Mouse (Mus musculus): ENCODE data around the gene Eif4g2.

Gene Eif4g2

GRCm38 (mm10) chr7:111070167-111070496 lies 12.7 kb downstream of the Eif4g2 start:
- no peak for DNase-seq (ENCODE audit: extremely low spot score, low spot score)

GRCm38 (mm10) chr7:111069439-111070166 lies 13.2 kb downstream of the Eif4g2 start:
- peak; percentile 42 for DNase-seq (ENCODE audit: extremely low spot score, low spot score)

DNA sequence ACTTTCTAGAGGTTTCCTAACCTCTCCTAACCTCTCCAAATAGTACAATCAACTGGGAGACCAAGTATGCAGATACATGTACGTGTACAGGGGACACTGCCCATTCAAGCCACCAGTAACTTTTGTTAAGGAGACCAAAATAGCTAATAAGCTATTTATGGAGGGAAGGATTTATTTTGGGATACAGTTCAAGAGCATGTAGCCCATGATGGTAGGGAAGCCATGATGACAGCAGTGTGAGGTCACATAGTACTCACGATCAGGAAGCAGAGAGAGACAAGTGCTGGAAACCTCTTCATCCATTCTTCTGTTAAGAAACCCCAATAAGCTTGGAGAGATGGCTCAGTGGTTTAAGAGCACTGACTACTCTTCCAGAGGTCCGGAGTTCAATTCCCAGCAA lies 14.6 kb downstream of the Eif4g2 start:
- no peak for DNase-seq (ENCODE audit: extremely low spot score, low spot score)

DNA sequence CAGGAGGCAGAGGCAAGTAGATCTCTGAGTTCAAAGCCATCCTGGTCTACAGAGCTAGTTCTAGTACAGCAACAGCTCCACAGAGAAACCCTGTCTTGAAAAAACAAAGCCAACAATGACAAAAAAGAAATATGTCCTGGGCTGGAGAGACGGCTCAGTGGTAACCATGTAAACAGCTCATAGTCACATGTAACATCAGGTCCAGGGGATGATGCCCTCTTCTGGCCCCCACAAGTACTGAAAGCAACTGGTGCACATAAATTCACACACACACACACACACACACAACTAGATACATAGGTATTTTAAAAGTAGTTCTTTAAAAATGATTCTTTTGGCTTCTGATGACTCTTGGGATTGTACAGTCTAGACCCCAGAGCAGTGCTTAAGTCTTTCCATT lies 19.9 kb downstream of the Eif4g2 start:
- DNase-seq (ENCODE audit: extremely low spot score, low spot score), result no peak

DNA sequence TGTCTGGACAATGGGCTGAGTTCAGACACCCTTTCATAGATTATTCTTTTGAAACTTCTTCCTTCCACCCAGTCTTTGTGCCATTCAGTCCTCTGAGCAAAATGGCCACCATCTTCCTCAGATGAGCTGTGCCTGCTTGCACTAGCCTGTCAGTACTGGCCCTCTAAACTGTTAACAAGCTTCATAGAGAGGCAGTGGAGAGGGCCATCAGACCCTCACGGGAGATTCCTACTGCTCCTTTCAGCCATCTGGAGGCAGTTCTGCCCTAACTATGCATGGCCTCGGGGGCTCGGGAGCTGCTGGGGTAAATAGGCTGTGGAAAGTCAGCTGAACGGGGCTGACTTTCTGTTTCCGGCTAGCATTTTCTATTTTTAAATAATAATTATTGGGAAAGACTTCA lies 23.3 kb downstream of the Eif4g2 start:
- no peak for DNase-seq (ENCODE audit: extremely low spot score, low spot score)

- no peak for DNase-seq (ENCODE audit: extremely low spot score, low spot score)
Observed at GRCm38 (mm10) chr7:111055984-111056657, 26.7 kb downstream of the Eif4g2 start.

GRCm38 (mm10) chr7:111055221-111055620 lies 27.6 kb downstream of the Eif4g2 start:
- no peak for DNase-seq (ENCODE audit: extremely low spot score, low spot score)

GRCm38 (mm10) chr7:111049652-111050421 lies 33.0 kb downstream of the Eif4g2 start:
- DNase-seq (ENCODE audit: extremely low spot score, low spot score), result no peak

- no peak for DNase-seq (ENCODE audit: extremely low spot score, low spot score)
Observed at GRCm38 (mm10) chr7:111048920-111049319, 33.9 kb downstream of the Eif4g2 start.

DNA sequence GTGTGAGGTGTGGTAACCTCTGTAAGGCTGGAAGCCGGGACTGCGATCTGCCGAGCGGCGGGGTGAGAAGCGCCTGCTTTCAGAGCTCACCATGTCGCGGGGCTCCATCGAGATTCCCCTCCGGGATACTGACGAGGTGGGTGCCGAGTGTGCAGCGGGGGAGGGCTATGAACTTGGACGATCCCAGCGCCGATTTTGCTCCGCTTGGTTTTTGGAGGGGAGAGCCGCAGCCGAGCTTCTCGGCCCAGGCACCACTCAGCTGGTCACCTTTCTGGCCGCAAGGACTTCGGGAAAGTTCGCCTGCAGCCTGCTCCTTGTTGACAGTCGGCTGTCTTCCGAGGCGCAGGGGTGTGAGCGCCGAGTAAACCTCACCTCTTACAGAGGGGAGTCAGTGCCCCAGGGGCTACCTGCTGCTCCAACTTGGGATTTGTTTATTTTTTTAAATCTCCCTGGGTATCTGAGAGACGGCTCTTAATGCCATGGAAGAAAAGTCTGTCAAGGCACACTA lies 53.7 kb downstream of the Eif4g2 start:
- DNase-seq (ENCODE audit: extremely low spot score, low spot score), result no peak

DNA sequence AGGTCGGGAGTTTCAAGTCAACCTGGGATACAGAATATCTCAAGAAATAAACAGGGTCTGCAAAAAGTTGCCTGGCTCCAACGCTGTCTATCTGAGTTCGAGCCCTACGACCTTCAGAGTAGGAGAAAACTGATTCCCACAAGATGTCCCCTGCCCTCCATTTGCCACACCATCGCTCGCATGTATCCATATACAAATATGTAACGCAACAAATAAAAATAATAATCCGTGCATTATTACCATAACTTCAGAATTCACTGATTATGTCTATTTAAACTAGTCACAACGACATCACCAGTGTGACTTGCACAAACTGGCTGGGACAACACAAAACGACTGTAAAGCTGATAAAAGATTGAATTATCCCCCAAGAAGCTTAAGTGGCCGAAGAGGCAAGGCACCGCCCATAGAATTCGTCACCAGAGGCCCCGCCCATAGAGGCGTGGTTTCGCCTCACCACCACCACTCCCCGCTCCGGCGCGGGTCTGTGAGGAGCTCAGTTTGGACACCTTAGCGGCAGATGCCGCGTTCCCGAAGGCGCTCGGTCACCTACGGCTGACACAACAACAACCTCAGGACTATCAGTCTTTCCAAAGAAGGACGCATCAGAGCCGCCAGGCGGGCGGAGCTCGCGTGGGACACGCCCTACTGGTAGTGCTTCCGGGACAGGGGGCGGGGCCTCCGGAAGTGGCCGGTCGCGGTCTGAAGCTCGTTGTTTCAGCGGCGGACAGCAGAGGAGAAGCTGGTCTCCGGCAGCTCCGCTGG lies 54.4 kb downstream of the Eif4g2 start, which contains the start of gene Ctr9:
Gene Ctr9, plus strand, starts transcription at position 671 of the 765 bp plus-strand sequence.
- peak; percentile 96 for DNase-seq (ENCODE audit: extremely low spot score, low spot score)

DNA sequence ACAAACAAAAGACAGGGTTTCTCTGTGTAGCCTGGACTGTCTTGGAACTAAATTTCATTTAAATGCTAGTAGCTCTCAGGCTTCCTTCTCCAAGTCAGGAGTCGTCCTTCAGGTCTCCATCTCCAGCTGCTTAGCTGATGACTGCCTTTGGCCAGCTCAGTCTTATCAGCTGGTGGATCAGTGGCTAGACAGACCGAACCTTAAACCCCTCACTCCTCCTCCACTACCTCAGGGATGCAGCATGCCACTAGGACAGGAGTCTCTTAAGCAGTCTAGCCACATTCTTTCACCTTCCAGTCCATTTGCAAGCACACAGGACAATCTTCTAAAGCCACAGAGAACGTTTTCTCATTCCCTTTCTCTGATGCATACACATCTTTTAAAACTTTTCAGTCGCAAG lies 57.9 kb downstream of the Eif4g2 start:
- DNase-seq (ENCODE audit: extremely low spot score, low spot score), result no peak

- peak; percentile 40 for DNase-seq (ENCODE audit: extremely low spot score, low spot score)
Observed at GRCm38 (mm10) chr7:111024068-111024594, 58.7 kb downstream of the Eif4g2 start.

DNA sequence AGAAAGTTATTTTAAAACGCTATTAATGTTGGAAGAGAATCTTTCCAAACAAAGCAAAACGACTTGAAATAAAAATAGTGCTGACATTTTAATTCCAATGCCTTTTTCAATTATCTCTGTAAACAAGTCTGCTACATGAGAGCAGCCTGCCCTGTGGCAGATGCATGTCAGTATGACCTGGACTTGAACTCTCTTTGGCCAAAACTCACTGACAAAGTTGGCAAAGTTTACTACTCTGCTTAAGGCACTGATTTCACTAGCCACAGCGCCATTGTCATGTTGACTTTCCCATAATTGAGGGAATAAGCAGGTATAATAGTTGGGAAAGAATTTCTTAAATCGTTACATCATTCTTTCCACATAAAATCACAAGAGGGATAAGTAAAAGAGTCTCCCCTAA lies 62.0 kb downstream of the Eif4g2 start:
- DNase-seq (ENCODE audit: extremely low spot score, low spot score), result no peak

Measured in neural tube, embryonic 10.5 days (tissue).